Mouse (Mus musculus) layer of hippocampus, adult 9-11 months (tissue): ENCODE measurements at regions not wholly inside any gene's neighbourhood (a gene's known extent, or its start where the extent isn't known, plus 50 kb on each side); places are given as distances from the start of the nearest gene placed in this dataset.

Source experiments
- DNase-seq: peaks from one replicate; pipeline ENCODE4 v3.0.0; 2022

DNA sequence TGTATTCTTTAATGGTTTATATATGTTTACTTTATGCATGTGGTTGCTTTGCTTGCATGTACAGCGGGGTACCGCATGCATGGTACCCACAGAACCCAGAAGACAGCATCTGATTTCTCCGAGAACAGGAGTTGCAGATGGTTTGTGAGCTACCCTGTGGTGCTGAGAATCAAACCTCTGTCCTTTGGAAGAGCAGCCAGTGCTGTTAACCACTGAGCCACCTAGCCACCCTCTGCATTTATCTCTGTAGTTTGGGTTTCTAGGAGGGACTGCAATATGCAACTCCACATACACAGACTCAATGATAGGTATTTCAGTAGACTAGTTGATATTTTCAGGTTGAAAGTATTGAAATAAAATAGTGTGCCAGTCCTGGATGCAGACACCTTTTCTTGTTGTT lies 134.4 kb downstream of the Tex36 start:
- DNase-seq: no peak

DNA sequence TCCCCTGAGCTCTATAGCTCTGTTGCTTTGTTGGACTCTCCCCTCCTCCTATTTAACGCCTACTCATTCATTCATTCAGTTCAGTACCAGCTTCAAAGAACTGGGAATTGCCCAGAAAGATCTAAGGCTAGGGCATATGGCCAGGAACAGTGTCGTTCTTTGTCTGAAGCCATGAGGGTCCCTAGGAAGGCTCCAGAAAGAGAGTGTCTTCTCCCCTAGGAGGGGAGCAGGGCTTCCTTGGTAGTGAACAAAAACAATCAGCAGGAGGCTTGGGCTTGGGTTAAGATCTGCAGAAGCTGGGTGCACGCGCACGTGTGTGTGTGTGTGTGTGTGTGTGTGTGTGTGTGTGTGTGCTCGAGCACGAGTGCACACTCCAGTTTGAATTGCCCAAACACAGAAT lies 142.7 kb downstream of the Tex36 start:
- DNase-seq: no peak

DNA sequence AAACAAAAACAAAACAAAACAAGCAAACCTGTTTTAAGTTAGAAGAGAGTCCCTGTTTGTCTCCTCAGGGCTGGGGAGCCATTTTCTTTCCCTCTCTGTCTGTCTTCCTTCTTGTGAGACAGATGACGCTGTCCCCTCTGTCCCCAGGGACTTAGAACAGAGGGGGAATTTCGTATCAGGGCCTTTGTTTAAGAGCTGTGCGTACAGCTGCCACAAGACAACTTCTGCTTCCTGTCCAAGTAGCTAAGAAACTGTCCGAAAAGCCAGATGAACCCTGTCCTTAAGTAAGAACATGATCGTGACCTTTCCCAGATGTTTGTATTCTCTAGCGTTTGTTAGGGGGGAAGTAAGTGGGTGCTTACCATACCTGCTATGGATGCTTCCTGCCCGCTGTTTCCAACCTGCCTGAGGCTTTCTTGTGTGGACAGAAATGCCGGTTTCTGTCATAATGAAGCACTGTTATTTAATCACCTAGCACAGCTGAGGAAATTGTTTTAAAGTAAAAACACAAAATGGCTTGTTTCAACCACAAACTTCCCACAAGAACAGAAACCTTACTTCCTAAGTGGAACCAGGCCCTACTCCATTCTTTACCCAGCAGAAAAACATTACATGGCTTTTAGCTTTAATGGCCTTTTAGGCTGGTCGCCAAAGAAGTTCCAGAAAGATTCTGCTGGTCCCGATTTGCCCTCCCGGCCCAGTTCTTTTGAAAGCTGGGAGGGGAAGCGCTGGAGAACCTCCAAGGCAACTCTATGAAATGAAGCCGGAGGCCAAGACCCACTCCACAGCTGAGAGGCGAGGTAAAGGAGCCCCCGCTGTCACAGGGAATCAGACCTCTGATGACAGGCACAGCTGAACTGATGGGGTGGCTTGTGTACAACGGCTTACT lies 144.3 kb downstream of the Tex36 start:
- no peak for DNase-seq

DNA sequence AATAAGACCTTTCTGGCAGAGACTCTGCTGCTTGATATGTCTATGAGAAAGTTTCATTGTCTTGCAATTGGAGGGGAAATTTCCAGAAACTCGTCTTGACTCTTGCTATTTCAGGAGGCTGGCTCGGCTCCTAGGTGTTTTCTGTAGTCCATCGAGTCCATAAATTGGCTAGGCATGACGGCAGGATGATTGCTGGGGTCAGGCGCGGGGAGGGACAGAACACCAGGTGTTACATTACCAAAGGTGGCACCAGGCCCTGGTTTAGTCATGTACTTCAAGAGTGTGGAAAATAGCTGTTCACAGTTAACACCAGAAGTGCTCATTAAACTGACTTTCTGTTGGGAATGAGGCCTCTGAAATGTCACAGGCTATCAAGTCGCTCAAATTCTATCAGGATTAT lies 151.7 kb downstream of the Tex36 start:
- no peak for DNase-seq

GRCm38 (mm10) chr7:133447079-133447478 lies 154.9 kb downstream of the Tex36 start:
- DNase-seq: no peak

DNA sequence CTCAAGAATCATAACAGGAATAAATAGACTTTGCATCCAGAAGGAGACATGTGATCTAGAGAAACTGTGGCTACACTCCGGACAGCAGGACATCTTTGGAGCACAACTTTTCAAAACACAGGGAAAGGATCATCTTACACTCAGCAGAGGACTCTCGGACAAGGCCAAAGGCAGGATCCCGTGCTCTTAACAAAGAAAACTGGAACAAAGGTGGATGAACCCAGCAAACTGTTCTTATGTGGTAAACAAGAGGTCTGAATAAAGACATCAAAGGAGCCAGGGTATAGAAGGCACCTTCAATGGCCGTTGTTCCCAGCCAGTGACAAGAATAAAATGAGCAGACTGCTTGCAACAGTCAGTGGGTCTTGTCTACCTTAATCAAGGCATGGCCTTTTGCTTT lies 160.3 kb downstream of the Tex36 start:
- DNase-seq: no peak

DNA sequence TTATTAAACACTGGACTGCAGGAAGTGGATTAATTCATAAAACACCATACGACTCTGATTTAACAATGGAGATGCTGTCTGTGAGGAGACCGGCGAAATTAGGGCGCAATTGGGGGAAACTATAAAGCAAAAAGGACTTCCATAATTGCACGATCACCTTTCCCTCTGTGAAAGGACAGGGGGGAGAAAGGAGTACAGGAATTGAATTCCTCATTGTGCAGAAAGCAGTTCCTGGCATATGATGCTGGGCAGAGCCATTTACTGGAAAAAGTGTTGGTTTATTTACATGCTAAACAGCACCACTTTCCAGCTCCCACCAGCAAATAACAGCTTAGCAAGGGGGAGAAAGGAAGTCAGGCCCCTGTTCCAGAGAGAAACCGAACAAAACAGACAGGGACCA lies 160.8 kb downstream of the Tex36 start:
- no peak for DNase-seq

DNA sequence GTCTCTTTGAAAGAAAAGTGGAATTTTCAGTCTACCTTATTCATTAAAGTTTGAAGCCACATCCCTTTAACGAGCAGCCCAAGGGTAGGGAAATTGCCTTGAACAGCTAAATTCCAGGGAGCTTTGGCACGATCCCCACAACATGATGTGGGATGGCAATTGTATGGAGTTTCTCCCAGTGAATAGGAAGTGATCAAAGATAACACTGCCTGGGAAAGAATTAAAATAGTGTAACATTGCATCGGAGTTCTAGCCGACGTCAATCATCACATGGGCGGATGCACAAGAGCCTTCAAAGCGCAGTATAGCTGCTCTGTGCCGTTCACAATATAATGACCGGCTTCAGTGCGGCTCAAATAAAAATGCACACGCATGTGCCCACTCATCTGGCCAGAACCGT lies 161.2 kb downstream of the Tex36 start:
- no peak for DNase-seq

DNA sequence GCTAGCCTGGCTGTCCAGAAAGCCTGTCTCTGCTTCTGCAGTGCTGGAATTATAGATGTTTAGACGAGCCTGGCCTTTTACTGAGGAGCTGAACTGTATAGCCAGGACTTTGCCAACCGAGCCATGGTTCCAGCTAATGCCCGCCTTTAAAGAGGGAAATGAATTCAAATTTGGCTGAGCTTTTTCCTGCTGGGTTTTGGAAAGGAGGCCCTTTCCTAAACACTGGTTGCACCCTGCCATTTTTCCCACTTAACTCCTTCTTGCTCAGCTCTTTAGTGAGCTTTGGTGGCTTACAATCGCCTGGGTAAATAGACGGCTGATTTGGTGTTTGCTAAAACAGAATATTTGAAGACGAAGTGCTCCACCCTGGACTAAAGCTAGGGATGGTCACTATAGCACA lies 161.9 kb downstream of the Tex36 start:
- no peak for DNase-seq

- DNase-seq: no peak
Observed at GRCm38 (mm10) chr7:133438631-133439030, 163.3 kb downstream of the Tex36 start.

- DNase-seq: no peak
Observed at GRCm38 (mm10) chr7:133437866-133438265, 164.1 kb downstream of the Tex36 start.

GRCm38 (mm10) chr7:133435596-133436357 lies 166.2 kb downstream of the Tex36 start:
- no peak for DNase-seq

- DNase-seq: no peak
Observed at GRCm38 (mm10) chr7:133434027-133434820, 167.7 kb downstream of the Tex36 start.

GRCm38 (mm10) chr7:133432343-133432742 lies 169.6 kb downstream of the Tex36 start:
- DNase-seq: no peak

- DNase-seq: no peak
Observed at GRCm38 (mm10) chr7:133402072-133402471, 199.9 kb downstream of the Tex36 start.

DNA sequence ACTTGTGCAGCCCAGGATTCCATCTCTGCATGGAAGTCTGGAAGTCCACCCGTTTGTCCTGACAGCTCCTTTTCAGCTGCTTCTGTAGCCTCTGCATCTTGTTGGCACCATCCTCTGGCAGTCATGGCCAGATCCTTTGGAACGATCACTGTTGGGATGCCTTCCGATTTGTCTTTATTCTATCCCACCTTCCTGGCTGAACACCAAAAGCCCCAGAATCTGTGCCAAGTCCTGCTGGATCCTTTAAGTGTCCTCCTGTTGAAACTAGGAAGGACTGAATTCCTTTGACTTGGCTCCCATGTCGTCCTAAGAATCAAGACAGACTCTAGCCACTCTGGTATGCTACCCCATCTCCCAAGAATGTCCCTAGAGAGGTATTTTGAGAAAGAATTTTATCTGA lies 201.3 kb downstream of the Tex36 start:
- DNase-seq: no peak

DNA sequence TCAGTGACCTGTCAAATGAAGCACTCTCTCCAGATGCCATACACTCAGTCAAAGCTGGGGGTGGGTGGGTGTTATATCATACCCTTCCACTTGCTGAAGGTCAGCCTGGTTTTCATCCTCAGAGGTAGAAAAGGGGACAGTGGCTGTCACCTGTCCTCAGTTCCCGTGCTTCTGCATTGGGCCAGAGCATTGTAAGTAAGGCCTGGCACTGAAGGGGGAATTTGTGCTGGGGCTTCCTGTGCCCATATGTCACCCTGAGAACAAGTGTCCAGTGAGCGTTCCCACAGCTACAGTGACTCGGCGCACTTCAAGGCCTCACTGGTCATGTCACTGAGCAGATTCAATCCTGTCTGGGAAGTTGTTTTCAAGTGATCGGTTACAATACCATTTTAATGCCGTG lies 213.2 kb downstream of the Tex36 start:
- no peak for DNase-seq

- DNase-seq: no peak
Observed at GRCm38 (mm10) chr7:133382032-133382712, 219.8 kb downstream of the Tex36 start.

DNA sequence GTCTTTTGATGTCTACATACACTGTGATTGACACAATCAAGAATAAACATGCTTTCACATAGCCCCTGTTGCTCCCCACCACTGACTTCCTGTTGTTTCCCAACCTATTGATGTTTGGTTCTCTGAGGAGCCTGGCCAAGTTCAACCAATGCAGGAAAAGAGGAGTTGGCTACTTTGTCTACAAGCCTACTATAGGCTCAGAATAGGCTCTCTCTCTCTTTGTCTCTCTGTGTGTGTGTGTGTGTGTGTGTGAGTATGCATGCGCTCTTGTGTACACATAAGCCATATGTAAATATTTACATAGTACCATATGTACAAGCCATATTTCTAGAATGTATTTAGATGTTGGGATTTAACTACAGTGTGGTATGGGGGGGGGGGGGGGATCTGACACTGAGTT lies 222.6 kb downstream of the Tex36 start:
- DNase-seq: no peak

DNA sequence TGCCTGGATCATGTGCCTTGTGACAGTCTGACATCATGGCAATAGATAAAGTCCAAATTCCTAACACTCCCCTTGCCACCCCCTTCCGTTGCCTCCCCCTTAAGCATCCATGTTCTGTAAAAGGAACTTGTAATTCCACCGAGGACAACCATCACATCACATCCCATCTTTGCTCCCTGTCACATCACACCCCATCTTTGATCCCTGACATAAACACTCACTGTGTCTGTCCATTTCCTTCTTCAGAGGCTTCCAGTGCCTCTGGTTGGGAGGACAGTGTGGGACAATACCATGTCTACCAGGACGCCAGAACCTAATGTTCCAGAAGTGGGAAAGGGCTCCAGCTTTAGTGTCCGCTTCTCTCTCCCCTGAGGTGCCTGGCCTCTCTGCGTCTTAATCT lies 223.6 kb downstream of the Tex36 start:
- no peak for DNase-seq

DNA sequence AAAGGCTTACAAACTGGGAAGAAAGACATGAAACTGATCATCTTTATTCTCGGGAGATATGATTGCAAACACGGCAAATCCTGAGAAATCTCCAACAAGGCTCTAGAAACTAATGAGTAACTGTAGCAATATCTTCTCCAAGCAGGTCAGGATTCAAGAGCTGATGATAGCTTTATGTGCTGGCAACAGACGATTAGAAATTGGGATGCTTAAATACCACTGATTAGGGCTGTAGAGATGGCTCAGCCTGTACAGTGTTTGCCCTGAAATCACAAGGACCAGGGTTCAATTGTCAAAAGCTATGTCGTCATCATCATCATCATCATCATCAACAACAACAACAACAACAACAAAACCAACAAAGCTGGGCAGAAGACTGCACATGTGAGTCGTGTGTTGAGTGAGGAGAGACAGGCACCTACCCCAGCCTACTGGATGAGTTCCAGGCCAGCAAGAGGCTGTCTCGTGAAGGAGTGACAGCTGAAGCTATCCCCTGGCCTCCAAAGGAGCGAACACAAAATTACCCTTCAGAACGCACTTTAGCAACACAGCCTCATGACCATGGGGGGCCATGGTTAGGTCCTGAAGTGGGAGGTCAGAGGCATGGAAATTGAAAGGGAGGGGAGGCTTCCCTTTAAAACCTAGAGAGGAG lies 225.0 kb downstream of the Tex36 start:
- DNase-seq: no peak

DNA sequence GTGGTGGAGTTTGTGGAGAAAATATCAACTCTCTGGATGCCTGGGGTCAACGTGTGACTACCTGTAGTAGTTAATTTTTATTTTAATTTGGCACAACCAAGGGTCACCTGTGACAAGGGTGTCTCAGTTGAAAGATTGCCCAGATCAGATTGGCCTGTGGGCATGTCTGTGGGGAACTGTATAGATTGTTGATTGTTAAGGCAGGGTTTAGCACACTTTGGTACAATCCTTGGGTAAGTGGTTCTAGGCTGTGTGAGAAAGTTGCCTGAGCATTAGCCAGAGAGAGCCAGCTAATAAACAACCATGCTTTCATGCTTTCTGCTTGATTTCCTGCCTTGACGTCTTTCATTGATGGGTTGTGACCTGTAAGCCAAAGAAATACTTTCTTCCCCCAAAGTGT lies 229.3 kb downstream of the Tex36 start:
- no peak for DNase-seq
